Mouse (Mus musculus) forebrain, embryonic 12.5 days (tissue): ENCODE data around the gene Dsp. TPM values are rescaled to one million over a fixed set of nuclear protein-coding genes. Genes with fewer than 3 reads are reported as not detected.

ENCODE experiments used
- ATAC-seq: fragments of 200-750 bp; cut with Nextera tagmentation; 2 replicates; pipeline ENCODE4 v1.8.0; 2017; ENCODE audit warnings: moderate TSS enrichment; ENCODE audit not compliant: low FRiP score
- H3K27ac ChIP-seq: fragments of 300-500 bp; sonication (generic); 2 replicates; pipeline ENCODE4 v1.5.1; 2016; ENCODE audit warnings: mild to moderate bottlenecking
- H3K27me3 ChIP-seq: fragments of 300-500 bp; sonication (generic); 2 replicates; pipeline ENCODE4 v1.6.1; 2016; ENCODE audit warnings: mild to moderate bottlenecking
- H3K36me3 ChIP-seq: fragments of 300-500 bp; sonication (generic); replicated peaks from 2 replicates; pipeline ENCODE4 v1.6.1; 2016; ENCODE audit warnings: mild to moderate bottlenecking
- H3K4me1 ChIP-seq: fragments of 300-500 bp; sonication (generic); 2 replicates; pipeline ENCODE4 v1.6.1; 2016
- H3K4me2 ChIP-seq: fragments of 300-500 bp; sonication (generic); 2 replicates; pipeline ENCODE4 v1.6.1; 2016; ENCODE audit warnings: mild to moderate bottlenecking, moderate library complexity
- H3K4me3 ChIP-seq: fragments of 300-500 bp; sonication (generic); replicated peaks from 2 replicates; pipeline ENCODE4 v1.5.1; 2016; ENCODE audit warnings: mild to moderate bottlenecking
- H3K9ac ChIP-seq: fragments of 300-500 bp; sonication (generic); 2 replicates; pipeline ENCODE4 v1.6.1; 2016; ENCODE audit warnings: mild to moderate bottlenecking
- H3K9me3 ChIP-seq: fragments of 300-500 bp; sonication (generic); 2 replicates; pipeline ENCODE4 v1.6.1; 2016
- WGBS: fragments of 180-500 bp; shearing (Covaris S2); methylation state at CpG from one replicate; pipeline ENCODE4 v1.1.7; 2016; 5-methylcytosine and 5-hydroxymethylcytosine counted together
- polyA plus RNA-seq: library from polyadenylated mRNA; unstranded; fragments of >200 nt; fragmentation: Nextera tagmentation; extraction: Ambion mirVana; gene quantifications from 2 replicates; pipeline ENCODE4 v1.2.1, GENCODE M21; 2016

The Dsp gene
- polyA plus RNA-seq, 1 experiment from 2014 or later: 1.1 TPM

DNA sequence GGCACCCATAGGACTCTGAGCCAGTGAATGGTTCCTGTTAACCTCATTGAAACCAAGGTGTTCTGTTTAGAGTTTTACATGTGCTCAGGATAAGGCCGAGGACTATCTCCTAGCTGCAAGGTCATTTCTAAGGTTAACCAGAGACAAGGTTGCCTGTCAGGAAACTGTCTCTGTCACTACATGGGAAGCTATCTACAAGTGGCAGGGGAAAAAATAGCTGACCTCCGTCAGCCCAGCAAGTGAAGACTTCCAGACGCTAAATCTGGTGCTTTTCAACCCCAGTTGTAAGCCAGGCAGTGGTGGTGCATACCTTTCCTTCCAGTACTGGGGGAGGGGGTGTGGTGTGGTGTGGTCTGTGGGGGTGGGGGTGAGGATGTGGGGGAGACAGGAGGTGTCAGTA, 2.7 kb upstream of the Dsp start:
- no peaks in the 10 kb centered on the region for H3K36me3 ChIP-seq
- H3K27ac ChIP-seq: no peak overlapping the region
- H3K4me3 ChIP-seq: no peak overlapping the region
- no peak for ATAC-seq
- H3K9me3 ChIP-seq: no peaks in the 10 kb centered on the region
- H3K27me3 ChIP-seq: peaks cover 61% of the 10 kb centered on the region
- 56% methylated on average over 3 of the region's 3 CpGs for WGBS
- H3K9ac ChIP-seq: no peak overlapping the region
- peaks cover 21% of the 10 kb centered on the region for H3K4me1 ChIP-seq
- no peak overlapping the region for H3K4me2 ChIP-seq

DNA sequence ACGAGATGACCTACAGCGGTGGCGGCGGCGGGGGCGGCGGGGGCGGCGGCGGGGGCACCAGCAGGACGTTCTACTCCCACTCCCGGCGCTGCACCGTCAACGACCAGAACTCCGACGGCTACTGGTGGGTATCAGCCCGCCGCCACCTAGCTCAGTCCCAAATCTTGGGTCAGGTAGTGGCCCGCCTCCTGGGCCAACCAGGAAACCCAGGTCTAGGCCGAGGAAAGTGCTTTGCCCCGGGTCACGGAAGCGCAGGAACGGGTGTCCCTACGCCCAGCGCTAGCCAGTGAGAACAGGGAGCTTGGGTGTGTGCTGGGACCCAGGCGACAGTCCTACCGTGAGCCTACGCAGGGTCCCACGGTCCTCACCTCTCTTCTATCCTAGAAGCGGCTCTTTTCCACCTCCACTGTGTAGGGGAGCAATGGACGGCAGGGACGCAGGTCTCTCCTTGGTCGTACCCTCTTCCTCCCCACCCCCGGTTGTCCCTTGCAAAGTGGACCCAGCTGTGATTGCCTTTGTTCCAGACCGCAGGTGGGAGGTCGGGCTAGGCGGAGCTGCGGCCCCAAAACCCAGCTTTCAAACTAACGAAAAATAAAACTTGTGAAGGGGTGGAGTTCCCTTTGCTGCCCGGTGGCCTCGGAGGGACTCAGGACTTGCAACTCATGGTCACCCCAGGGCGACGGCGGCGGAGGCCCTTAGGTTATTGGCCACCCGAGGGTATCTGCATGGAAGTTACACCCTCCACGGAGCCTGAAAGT, 756 bp downstream of the Dsp start:
- Histone ChIP-seq H3K4me1 (peaks cover 24% of the 10 kb centered on the region), H3K9me3 (no peaks in the 10 kb centered on the region), H3K4me3 (peak overlapping the region; percentile 45), H3K36me3 (no peaks in the 10 kb centered on the region), H3K27ac (no peak overlapping the region), H3K9ac (peak overlapping the region; percentile 33), H3K4me2 (peak overlapping the region; percentile 67), H3K27me3 (peaks cover 76% of the 10 kb centered on the region)
- under 1% methylated on average over 42 of the region's 49 CpGs for WGBS
- peak; percentile 62 for ATAC-seq

DNA sequence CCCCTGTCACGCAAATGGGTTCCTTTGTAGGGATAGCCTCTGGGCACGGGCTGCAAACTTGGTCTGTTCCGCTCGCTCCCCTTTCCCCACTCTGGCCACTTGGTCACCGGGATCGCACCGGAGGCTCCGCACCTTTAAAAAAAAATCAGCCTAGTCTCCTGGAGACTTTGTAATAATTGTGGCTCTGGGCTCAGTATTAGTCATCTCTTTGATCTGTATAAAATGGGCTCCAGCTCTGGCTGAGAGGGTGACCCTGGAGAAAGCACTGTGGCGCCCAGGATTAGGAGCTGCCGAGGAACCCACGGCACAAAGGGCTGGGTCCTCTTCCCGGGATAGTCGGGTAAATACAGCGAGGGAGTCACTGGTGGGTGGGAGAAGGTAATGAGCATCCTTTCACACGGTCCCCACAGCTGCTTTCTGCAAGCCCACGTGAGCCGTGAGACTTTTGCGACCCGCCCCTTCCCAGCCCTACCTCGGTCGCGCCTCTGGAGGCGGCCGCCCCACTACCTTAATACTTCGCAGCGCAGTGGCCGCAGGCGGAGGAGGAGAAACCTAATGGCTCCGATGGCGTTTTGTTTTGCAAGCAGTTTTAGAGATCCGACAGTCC, 1.4 kb downstream of the Dsp start:
- H3K27ac ChIP-seq: no peak overlapping the region

DNA sequence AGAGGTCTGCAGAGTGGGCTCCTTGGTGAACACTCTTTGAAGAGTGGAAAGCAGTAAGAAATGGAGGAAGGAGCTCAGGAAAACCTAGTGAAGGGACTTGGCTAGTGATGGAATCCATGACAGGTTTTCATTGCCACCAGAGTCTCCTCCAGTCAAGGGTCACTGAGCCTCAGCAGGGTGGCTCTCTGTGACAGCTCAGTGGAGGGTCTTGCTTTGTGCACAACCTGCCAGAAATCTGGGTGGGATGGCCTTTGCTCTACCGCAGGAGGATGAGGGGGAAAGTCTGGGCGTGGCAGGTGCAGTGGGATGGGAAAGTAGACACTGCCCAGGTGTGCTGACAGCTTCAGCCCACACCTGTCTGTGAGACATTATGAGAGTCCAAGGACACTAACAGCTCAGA, 4.4 kb downstream of the Dsp start:
- peaks cover 24% of the 10 kb centered on the region for H3K4me1 ChIP-seq
- 3% methylated on average over 2 of the region's 2 CpGs for WGBS
- no peaks in the 10 kb centered on the region for H3K9me3 ChIP-seq
- no peak for ATAC-seq
- peaks cover 62% of the 10 kb centered on the region for H3K27me3 ChIP-seq
- H3K27ac ChIP-seq: no peak overlapping the region
- H3K4me2 ChIP-seq: no peak overlapping the region
- no peak overlapping the region for H3K9ac ChIP-seq
- H3K4me3 ChIP-seq: no peak overlapping the region
- no peaks in the 10 kb centered on the region for H3K36me3 ChIP-seq

More for the DNA sequence above, 1.4 kb downstream of the Dsp start:
- under 1% methylated on average over 31 of the region's 31 CpGs for WGBS
- Histone ChIP-seq H3K4me3 (peak overlapping the region; percentile 45), H3K9me3 (no peaks in the 10 kb centered on the region), H3K4me2 (peak overlapping the region; percentile 67), H3K36me3 (no peaks in the 10 kb centered on the region), H3K9ac (no peak overlapping the region), H3K27me3 (peaks cover 78% of the 10 kb centered on the region), H3K4me1 (peaks cover 24% of the 10 kb centered on the region)
- ATAC-seq: peak; percentile 51; the same call in 1 of the 2 replicates

DNA sequence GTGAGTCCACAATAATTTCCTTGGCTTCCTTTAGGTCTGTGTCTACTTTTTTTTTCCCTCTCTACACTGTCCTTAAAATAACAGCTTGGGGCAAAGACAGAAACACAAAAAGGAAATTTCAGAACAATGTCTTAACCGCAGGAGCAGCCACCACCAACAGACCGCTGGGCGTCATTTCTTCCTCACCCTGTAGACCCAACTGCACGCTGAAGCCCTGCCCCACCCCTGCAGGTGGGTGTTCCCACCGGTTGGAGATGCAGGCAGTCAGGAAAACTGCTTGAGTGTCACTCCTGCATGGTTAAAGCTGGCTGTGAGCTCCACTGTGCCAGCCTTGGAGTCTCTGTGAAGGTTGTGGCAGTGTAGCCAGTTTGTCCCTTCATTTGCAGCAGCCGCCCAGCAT, 6.5 kb downstream of the Dsp start:
- Histone ChIP-seq H3K4me1 (peaks cover 7% of the 10 kb centered on the region), H3K9ac (no peak overlapping the region), H3K4me3 (no peak overlapping the region), H3K9me3 (no peaks in the 10 kb centered on the region), H3K4me2 (no peak overlapping the region), H3K27ac (no peak overlapping the region), H3K36me3 (no peaks in the 10 kb centered on the region), H3K27me3 (peaks cover 41% of the 10 kb centered on the region)
- WGBS: 18% methylated on average over 6 of the region's 6 CpGs
- ATAC-seq: no peak

DNA sequence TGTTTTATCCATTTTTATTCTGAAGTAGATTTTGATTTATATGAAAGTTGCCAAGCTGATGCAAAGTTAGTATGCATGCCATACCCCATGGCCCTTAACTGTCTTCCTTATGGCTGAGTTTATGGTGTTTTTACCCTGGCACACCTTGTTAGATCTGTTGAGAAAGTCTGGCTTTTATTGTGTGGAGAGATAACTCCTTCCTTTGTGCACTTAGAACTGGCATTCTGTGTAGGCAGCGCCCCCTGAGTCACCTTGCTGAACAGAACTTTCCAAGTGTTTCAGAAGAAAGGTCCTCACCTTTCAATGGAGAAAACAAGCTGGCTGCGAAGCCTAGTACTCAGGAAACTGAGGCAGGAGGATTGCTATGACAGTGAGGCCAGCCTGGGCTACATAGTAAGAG, 10.9 kb downstream of the Dsp start:
- Histone ChIP-seq H3K27me3 (peaks cover 9% of the 10 kb centered on the region), H3K9ac (no peak overlapping the region), H3K27ac (no peak overlapping the region), H3K4me1 (no peaks in the 10 kb centered on the region), H3K4me2 (no peak overlapping the region), H3K36me3 (no peaks in the 10 kb centered on the region), H3K9me3 (no peaks in the 10 kb centered on the region), H3K4me3 (no peak overlapping the region)
- WGBS: 76% methylated on average over 2 of the region's 2 CpGs
- no peak for ATAC-seq

DNA sequence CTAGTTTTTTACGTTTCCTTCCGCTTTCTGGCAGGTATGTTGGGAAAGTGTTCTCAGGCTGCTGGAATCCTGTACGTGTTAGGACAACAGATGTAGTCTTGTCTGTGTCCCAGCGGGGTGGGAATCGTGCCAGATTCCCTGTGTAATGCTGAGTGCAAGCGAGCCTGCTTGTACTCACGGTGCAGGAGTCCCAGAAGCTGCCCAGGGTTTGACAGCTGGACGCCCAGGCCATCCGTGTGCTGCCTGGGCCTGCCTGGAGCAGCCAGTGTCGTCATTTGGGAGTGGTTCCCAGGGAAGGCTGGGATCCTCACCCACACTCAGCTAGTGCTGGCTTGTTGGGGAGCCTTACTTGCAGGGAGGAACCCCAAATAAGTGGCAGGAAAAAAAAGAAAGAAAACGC, 11.6 kb downstream of the Dsp start:
- Histone ChIP-seq H3K27ac (no peak overlapping the region), H3K27me3 (peaks cover 7% of the 10 kb centered on the region), H3K36me3 (no peaks in the 10 kb centered on the region), H3K4me1 (no peaks in the 10 kb centered on the region), H3K4me2 (no peak overlapping the region), H3K9me3 (no peaks in the 10 kb centered on the region), H3K4me3 (no peak overlapping the region), H3K9ac (no peak overlapping the region)
- ATAC-seq: no peak; the same call in 1 of the 2 replicates
- WGBS: 59% methylated on average over 11 of the region's 11 CpGs

DNA sequence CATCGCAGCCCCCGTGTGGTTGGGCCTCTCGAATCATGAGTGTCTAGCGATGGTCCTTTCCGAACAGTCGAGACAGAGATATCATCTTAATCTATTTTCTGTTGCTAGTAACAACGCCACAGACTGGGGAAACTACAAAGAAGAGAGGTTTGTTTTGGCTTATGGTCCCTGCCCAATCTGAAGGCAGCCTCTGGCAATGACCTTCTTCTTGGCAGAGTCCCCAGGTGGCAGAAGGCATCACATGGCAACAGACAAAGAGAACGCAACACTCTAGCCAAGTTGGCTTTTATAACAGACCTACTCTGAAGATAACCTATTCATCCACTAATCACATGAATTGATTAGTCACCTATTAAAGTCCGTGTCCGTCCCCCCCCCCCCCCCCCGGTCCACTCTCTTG, 13.8 kb downstream of the Dsp start:
- H3K27ac ChIP-seq: no peak overlapping the region
- H3K9ac ChIP-seq: no peak overlapping the region
- no peak overlapping the region for H3K4me3 ChIP-seq
- WGBS: 89% methylated on average over 11 of the region's 11 CpGs
- no peaks in the 10 kb centered on the region for H3K27me3 ChIP-seq
- no peaks in the 10 kb centered on the region for H3K9me3 ChIP-seq
- H3K4me2 ChIP-seq: no peak overlapping the region
- no peaks in the 10 kb centered on the region for H3K36me3 ChIP-seq
- no peaks in the 10 kb centered on the region for H3K4me1 ChIP-seq
- no peak for ATAC-seq

DNA sequence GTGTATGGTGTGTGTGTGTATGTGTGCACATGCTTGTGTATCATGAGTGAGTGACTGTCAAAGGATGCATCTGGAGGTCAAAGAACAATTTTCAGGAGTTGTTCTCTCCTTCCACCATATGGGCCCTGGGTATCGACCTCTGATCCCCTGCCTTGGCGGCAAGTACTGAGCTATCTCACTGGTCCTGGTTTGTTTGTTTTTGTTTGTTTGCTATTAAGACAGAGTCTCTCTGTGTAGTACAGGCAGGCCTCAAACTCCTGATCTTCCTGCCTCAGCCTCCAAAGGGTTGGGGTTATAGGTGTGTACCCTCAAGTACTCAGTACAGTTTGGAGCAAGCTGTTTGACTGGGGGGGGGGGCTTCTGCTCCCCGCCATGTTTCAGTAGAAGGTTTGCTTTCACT, 16.0 kb downstream of the Dsp start:
- no peaks in the 10 kb centered on the region for H3K4me1 ChIP-seq
- H3K9me3 ChIP-seq: no peaks in the 10 kb centered on the region
- no peak overlapping the region for H3K27ac ChIP-seq
- no peaks in the 10 kb centered on the region for H3K36me3 ChIP-seq
- H3K27me3 ChIP-seq: no peaks in the 10 kb centered on the region
- WGBS: 94% methylated on average over 3 of the region's 3 CpGs
- H3K9ac ChIP-seq: no peak overlapping the region
- H3K4me2 ChIP-seq: no peak overlapping the region
- ATAC-seq: no peak
- H3K4me3 ChIP-seq: no peak overlapping the region

DNA sequence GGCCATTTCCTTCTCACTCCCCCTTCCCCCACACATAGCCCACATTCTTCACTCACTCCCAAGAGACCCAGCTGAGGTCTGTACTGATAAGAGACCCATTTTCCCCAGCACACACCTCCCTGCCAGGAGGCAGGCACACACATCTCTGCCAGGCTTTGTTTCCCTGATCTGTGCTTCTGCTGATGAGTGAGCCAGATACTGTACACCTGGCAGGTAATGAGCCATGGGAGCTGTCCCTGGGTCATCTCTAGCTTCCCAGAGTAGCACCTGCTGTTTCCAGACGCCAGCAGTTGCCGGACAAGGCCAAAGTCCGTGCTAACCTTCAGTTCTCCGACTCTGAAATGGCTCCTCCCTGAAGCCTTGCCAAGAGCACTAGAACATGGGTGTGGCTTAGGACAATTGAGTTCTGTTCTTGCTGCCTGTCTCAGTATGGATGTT, 19.6 kb downstream of the Dsp start:
- no peaks in the 10 kb centered on the region for H3K9me3 ChIP-seq
- no peak overlapping the region for H3K4me3 ChIP-seq
- 77% methylated on average over 4 of the region's 4 CpGs for WGBS
- ATAC-seq: no peak
- no peak overlapping the region for H3K4me2 ChIP-seq
- H3K9ac ChIP-seq: no peak overlapping the region
- H3K36me3 ChIP-seq: no peaks in the 10 kb centered on the region
- no peaks in the 10 kb centered on the region for H3K4me1 ChIP-seq
- H3K27me3 ChIP-seq: no peaks in the 10 kb centered on the region
- H3K27ac ChIP-seq: no peak overlapping the region

DNA sequence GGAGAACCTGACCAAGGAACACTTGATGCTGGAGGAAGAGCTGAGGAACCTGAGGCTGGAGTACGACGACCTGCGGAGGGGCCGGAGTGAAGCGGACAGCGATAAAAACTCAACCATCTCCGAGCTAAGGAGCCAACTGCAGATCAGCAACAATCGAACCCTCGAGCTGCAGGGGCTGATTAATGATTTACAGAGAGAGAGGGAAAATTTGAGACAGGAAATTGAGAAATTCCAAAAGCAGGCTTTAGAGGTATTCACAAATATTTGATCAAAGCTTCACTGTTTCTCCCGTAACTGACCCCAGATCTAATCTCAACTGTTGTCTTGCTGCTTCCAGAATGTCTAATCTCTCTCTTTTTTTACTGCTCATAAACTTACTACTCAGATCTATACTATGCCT, 42.3 kb downstream of the Dsp start:
- Histone ChIP-seq H3K9me3 (peaks cover 15% of the 10 kb centered on the region; the same call in 1 of the 2 replicates), H3K36me3 (no peaks in the 10 kb centered on the region), H3K4me3 (no peak overlapping the region), H3K27ac (no peak overlapping the region), H3K9ac (no peak overlapping the region), H3K4me2 (no peak overlapping the region), H3K4me1 (no peaks in the 10 kb centered on the region), H3K27me3 (no peaks in the 10 kb centered on the region)
- 92% methylated on average over 10 of the region's 10 CpGs for WGBS
- ATAC-seq: no peak

DNA sequence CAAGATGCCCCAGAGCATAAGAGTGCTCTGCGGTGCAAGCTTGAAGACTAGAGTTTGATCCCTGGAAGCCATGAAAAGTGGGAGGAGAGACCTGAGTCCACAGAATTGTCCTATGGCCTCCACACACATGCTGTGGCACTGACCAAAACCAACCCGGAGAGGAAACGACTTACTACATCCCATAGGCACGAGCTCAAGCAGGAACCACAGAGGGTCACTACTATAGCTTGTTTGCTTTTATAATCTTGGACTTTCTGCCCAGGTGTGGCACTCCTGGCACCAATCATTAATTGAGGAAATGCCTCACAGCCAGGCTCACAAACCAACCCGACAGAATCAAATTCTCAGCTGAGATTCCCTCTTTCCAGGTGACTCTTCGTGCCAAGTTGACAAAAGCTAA, 50.3 kb downstream of the Dsp start:
- Histone ChIP-seq H3K4me3 (no peak overlapping the region), H3K27ac (no peak overlapping the region), H3K9me3 (0 out of 2 replicates have a peak, but pooled peaks cover under 1% of the 10 kb centered on the region), H3K9ac (no peak overlapping the region), H3K4me1 (peaks cover 9% of the 10 kb centered on the region), H3K4me2 (no peak overlapping the region), H3K36me3 (no peaks in the 10 kb centered on the region), H3K27me3 (0 out of 2 replicates have a peak, but pooled peaks cover 2% of the 10 kb centered on the region)
- WGBS: 87% methylated on average over 6 of the region's 6 CpGs
- no peak for ATAC-seq

DNA sequence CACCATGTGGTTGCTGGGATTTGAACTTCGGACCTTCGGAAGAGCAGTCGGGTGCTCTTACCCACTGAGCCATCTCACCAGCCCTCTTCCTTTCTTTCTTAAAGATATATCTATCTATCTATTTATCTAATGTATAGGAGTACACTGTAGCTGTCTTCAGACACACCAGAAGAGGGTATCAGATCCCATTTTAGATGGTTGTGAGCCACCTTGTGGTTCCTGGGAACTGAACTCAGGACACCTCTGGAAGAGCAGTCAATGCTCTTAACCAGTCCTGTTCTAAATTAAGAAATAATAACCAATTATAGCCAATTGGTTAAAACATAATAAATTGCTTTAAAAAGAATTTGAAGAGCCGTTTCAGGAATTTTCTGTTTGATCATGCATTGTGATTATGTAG, 53.1 kb downstream of the Dsp start:
- WGBS: 71% methylated on average over 4 of the region's 4 CpGs
- H3K9me3 ChIP-seq: no peaks in the 10 kb centered on the region
- H3K4me2 ChIP-seq: peak overlapping the region; percentile 58
- no peak for ATAC-seq
- peaks cover 13% of the 10 kb centered on the region for H3K4me1 ChIP-seq
- no peak overlapping the region for H3K27ac ChIP-seq
- H3K27me3 ChIP-seq: 0 out of 2 replicates have a peak, but pooled peaks cover 2% of the 10 kb centered on the region
- no peak overlapping the region for H3K9ac ChIP-seq
- no peaks in the 10 kb centered on the region; the same call in 1 of the 2 replicates for H3K36me3 ChIP-seq
- peak overlapping the region; percentile 87 for H3K4me3 ChIP-seq
